In the genomic region with DNA sequence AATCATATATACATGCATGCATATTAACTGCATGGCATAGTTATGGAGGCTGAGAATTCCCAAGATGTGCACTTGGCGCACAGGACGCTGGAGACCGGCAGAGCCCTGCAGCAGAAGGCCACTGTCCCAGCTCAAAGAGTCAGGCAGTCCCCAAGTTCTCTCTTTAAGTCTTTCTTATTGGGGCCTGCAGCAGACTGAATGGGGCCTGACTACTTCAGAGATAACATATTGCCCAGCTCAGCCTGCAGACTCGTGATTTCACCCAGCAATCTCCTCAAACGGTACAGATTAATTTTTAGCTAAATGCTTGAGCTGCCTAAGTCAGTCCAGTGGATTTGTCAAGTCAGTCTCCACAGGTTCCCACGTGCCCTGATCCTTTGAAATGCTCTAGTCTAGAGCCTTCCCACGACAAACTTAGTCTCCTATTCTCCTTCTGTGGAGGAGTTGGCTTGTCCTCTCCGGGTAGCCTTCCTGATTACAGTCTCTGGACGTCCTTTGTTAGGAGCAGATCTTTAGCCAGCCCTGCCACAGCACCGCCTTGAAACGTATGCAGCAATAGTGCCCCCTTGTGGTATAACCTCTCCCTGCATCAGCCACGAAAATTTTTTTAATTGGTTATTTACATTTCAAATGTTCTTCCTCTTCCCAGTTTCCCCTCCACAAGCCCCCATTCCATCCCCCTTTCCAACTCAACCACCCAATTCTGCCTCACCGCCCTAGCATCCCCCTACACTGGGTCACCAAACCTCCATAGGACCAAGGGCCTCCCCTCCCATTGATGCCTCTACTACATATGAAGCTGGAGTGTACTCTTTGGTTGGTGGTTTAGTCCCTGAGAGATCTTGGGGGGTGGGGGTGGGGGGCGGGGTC, we compare ENCODE assay signal across 8 mouse cellular contexts. TPM values are rescaled to one million over a fixed set of nuclear protein-coding genes. Genes with fewer than 3 reads are reported as not detected.
DNase-seq lines count a peak whose midpoint lies in the region; ATAC-seq and TF ChIP-seq lines count a peak whose summit lies in the region.

No protein-coding gene starts in this region.

- H3K4me3 ChIP-seq in C2C12 (ENCODE audit: insufficient read depth, poor library complexity, severe bottlenecking): no peak overlapping the region
- H3K4me3 ChIP-seq in embryonic facial prominence, embryonic 14.5 days (ENCODE audit: low read depth, low read length): no peak overlapping the region
- no peak overlapping the region for H3K4me3 ChIP-seq in heart, embryonic 11.5 days (ENCODE audit: low read depth, low read length)
- no peak overlapping the region for H3K4me3 ChIP-seq in kidney, embryonic 14.5 days (ENCODE audit: low read length)
- no peak overlapping the region for H3K4me3 ChIP-seq in limb, embryonic 14.5 days (replicated peaks; ENCODE audit: low read length)
- H3K4me3 ChIP-seq in midbrain, postnatal 0 days (ENCODE audit: low read depth, low read length): no peak overlapping the region

- TF ChIP-seq CTCF in C2C12 (IDR thresholded peaks at IDR 0.05; ENCODE audit: control insufficient read depth, insufficient read depth, insufficient read length): peak; percentile 44
- TF ChIP-seq CTCF in midbrain, postnatal 0 days (IDR thresholded peaks at IDR 0.05): peak; percentile 79

- peaks cover 15% of the 10 kb centered on the region for H3K27me3 ChIP-seq in C2C12 (ENCODE audit: control insufficient read depth, insufficient read depth, insufficient read length)
- no peaks in the 10 kb centered on the region for H3K27me3 ChIP-seq in embryonic facial prominence, embryonic 14.5 days (replicated peaks; ENCODE audit: control insufficient read depth, insufficient read depth, low read length)
- H3K27me3 ChIP-seq in heart, embryonic 11.5 days (ENCODE audit: control insufficient read depth, insufficient read depth, low read length): no peaks in the 10 kb centered on the region
- H3K27me3 ChIP-seq in kidney, embryonic 14.5 days (ENCODE audit: control insufficient read depth, insufficient read depth, low read length): no peaks in the 10 kb centered on the region
- H3K27me3 ChIP-seq in limb, embryonic 14.5 days (ENCODE audit: control insufficient read depth, insufficient read depth, low read length): no peaks in the 10 kb centered on the region
- no peaks in the 10 kb centered on the region for H3K27me3 ChIP-seq in midbrain, postnatal 0 days (ENCODE audit: insufficient read depth, low read length)

- no peaks in the 10 kb centered on the region for H3K79me2 ChIP-seq in C2C12 (ENCODE audit: control insufficient read depth, insufficient read depth)

- H3K9ac ChIP-seq in embryonic facial prominence, embryonic 14.5 days (ENCODE audit: low read depth, low read length): no peak overlapping the region; the same call in 1 of the 2 replicates
- H3K9ac ChIP-seq in heart, embryonic 11.5 days (ENCODE audit: low read depth, low read length): peak overlapping the region; percentile 43; the same call in 1 of the 2 replicates
- peak overlapping the region; percentile 45; the same call in 1 of the 2 replicates for H3K9ac ChIP-seq in kidney, embryonic 14.5 days (ENCODE audit: low read depth, low read length)
- peak overlapping the region; percentile 0; the same call in 1 of the 2 replicates for H3K9ac ChIP-seq in limb, embryonic 14.5 days (ENCODE audit: low read depth, low read length, severe bottlenecking)
- H3K9ac ChIP-seq in midbrain, postnatal 0 days (replicated peaks; ENCODE audit: low read length, poor library complexity, severe bottlenecking): no peak overlapping the region

- peak; percentile 27 to 51 for DNase-seq in adrenal gland, postnatal 4 days (ENCODE audit: low spot score in 2 of 2)
- DNase-seq in embryonic facial prominence, embryonic 14.5 days (ENCODE audit: low spot score): peak; percentile 92
- DNase-seq in limb, embryonic 14.5 days (ENCODE audit: low spot score): peak; percentile 85
- peak; percentile 82 for DNase-seq in midbrain, postnatal 0 days (ENCODE audit: low spot score)
- peak; percentile 58 to 78 for DNase-seq in spleen, postnatal 4 days (ENCODE audit: low spot score in 2 of 2)

- 25% methylated on average over 14 of the region's 14 CpGs for WGBS in embryonic facial prominence, embryonic 14.5 days
- 13% methylated on average over 14 of the region's 14 CpGs for WGBS in heart, embryonic 11.5 days (ENCODE audit: insufficient replicate concordance)
- 23% methylated on average over 14 of the region's 14 CpGs for WGBS in kidney, embryonic 14.5 days
- WGBS in limb, embryonic 14.5 days: 25% methylated on average over 14 of the region's 14 CpGs
- 24% methylated on average over 14 of the region's 14 CpGs for WGBS in midbrain, postnatal 0 days

- H3K4me1 ChIP-seq in embryonic facial prominence, embryonic 14.5 days (ENCODE audit: control insufficient read depth, insufficient read depth, low read length): peaks cover 4% of the 10 kb centered on the region; the same call in 1 of the 2 replicates
- peaks cover 15% of the 10 kb centered on the region for H3K4me1 ChIP-seq in heart, embryonic 11.5 days (ENCODE audit: control insufficient read depth, insufficient read depth, low read length)
- H3K4me1 ChIP-seq in kidney, embryonic 14.5 days (ENCODE audit: control insufficient read depth, insufficient read depth, low read length): 0 out of 2 replicates have a peak, but pooled peaks cover 5% of the 10 kb centered on the region
- peaks cover 4% of the 10 kb centered on the region; the same call in 1 of the 2 replicates for H3K4me1 ChIP-seq in limb, embryonic 14.5 days (ENCODE audit: control insufficient read depth, insufficient read depth, low read length)
- no peaks in the 10 kb centered on the region for H3K4me1 ChIP-seq in midbrain, postnatal 0 days (ENCODE audit: insufficient read depth, low read length)

- peak; percentile 89 for ATAC-seq in embryonic facial prominence, embryonic 14.5 days (ENCODE audit: low read depth)
- ATAC-seq in heart, embryonic 11.5 days (replicated peaks; ENCODE audit: insufficient number of reproducible peaks, low FRiP score, low TSS enrichment): peak; percentile 82
- peak; percentile 94 for ATAC-seq in kidney, embryonic 14.5 days (ENCODE audit: low FRiP score, low TSS enrichment)
- ATAC-seq in limb, embryonic 14.5 days (ENCODE audit: low FRiP score, low read depth): peak; percentile 84
- no peak for ATAC-seq in midbrain, postnatal 0 days (ENCODE audit: low FRiP score)

- H3K36me3 ChIP-seq in C2C12 (ENCODE audit: control insufficient read depth, insufficient read depth): no peaks in the 10 kb centered on the region
- peaks cover 16% of the 10 kb centered on the region for H3K36me3 ChIP-seq in embryonic facial prominence, embryonic 14.5 days (ENCODE audit: control insufficient read depth, insufficient read depth, low read length)
- H3K36me3 ChIP-seq in heart, embryonic 11.5 days (ENCODE audit: control insufficient read depth, insufficient read depth, low read length): 0 out of 2 replicates have a peak, but pooled peaks cover 3% of the 10 kb centered on the region
- no peaks in the 10 kb centered on the region; the same call in 1 of the 2 replicates for H3K36me3 ChIP-seq in kidney, embryonic 14.5 days (ENCODE audit: control insufficient read depth, insufficient read depth, low read length)
- H3K36me3 ChIP-seq in limb, embryonic 14.5 days (ENCODE audit: control insufficient read depth, insufficient read depth, low read length): peaks cover 17% of the 10 kb centered on the region
- H3K36me3 ChIP-seq in midbrain, postnatal 0 days (ENCODE audit: insufficient read depth, low read length): no peaks in the 10 kb centered on the region

- H3K9me3 ChIP-seq in embryonic facial prominence, embryonic 14.5 days (ENCODE audit: control insufficient read depth, low read length): peaks cover 9% of the 10 kb centered on the region; the same call in 1 of the 2 replicates
- no peaks in the 10 kb centered on the region for H3K9me3 ChIP-seq in heart, embryonic 11.5 days (replicated peaks; ENCODE audit: control insufficient read depth, low read length)
- no peaks in the 10 kb centered on the region for H3K9me3 ChIP-seq in kidney, embryonic 14.5 days (ENCODE audit: control insufficient read depth, low read length)
- 0 out of 2 replicates have a peak, but pooled peaks cover 4% of the 10 kb centered on the region for H3K9me3 ChIP-seq in limb, embryonic 14.5 days (ENCODE audit: control insufficient read depth, low read length)
- H3K9me3 ChIP-seq in midbrain, postnatal 0 days (ENCODE audit: low read length): no peaks in the 10 kb centered on the region

- H3K4me2 ChIP-seq in embryonic facial prominence, embryonic 14.5 days (ENCODE audit: low read depth, low read length): no peak overlapping the region
- H3K4me2 ChIP-seq in heart, embryonic 11.5 days: no peak overlapping the region
- no peak overlapping the region for H3K4me2 ChIP-seq in kidney, embryonic 14.5 days (replicated peaks; ENCODE audit: low read depth, low read length)
- H3K4me2 ChIP-seq in limb, embryonic 14.5 days (replicated peaks; ENCODE audit: low read depth, low read length, severe bottlenecking): no peak overlapping the region
- H3K4me2 ChIP-seq in midbrain, postnatal 0 days (ENCODE audit: low read depth, low read length, poor library complexity, severe bottlenecking): no peak overlapping the region

- H3K27ac ChIP-seq in embryonic facial prominence, embryonic 14.5 days (replicated peaks; ENCODE audit: low read depth, low read length): peak overlapping the region; percentile 61
- peak overlapping the region; percentile 50 for H3K27ac ChIP-seq in heart, embryonic 11.5 days (ENCODE audit: low read depth, low read length)
- H3K27ac ChIP-seq in kidney, embryonic 14.5 days (ENCODE audit: low read depth, low read length): peak overlapping the region; percentile 79
- H3K27ac ChIP-seq in limb, embryonic 14.5 days (replicated peaks; ENCODE audit: low read depth, low read length): peak overlapping the region; percentile 59
- H3K27ac ChIP-seq in midbrain, postnatal 0 days (ENCODE audit: low read depth, low read length): no peak overlapping the region

- no peak overlapping the region for H3ac ChIP-seq in C2C12 (ENCODE audit: control insufficient read depth, insufficient read length, low read depth)

- no peaks in the 10 kb centered on the region for H3K79me3 ChIP-seq in C2C12 (ENCODE audit: low read depth)

- no peak for TF ChIP-seq POLR2A in limb, embryonic 14.5 days (IDR thresholded peaks at IDR 0.05; ENCODE audit: borderline replicate concordance, extremely low read depth, insufficient read depth, insufficient read length)

RNA-seq across cellular contexts. Expression of a gene that starts 40.9 kb away (rescaled TPM):
- 2.3 TPM for polyA plus RNA-seq in C2C12 (2012; fragmentation: generic; extraction: Trizol)
- 10 to 100 TPM; 76.4 to 82.0 TPM for total RNA-seq in adrenal gland, postnatal 4 days (2021)
- 66.0 and 67.5 TPM in 2 replicates for polyA plus RNA-seq in embryonic facial prominence, embryonic 14.5 days (2014; fragmentation: Nextera tagmentation; extraction: Ambion mirVana)
- polyA plus RNA-seq in heart, embryonic 11.5 days (2014; fragmentation: Nextera tagmentation; extraction: Ambion mirVana): 199 and 238 TPM in 2 replicates
- polyA plus RNA-seq in kidney, embryonic 14.5 days (2014; fragmentation: Nextera tagmentation; extraction: Ambion mirVana): 20.7 and 37.8 TPM in 2 replicates
- polyA plus RNA-seq in limb, embryonic 14.5 days (2012; rRNA removed): 97.3 and 99.6 TPM in 2 replicates
- polyA plus RNA-seq in limb, embryonic 14.5 days (2014; fragmentation: Nextera tagmentation; extraction: Ambion mirVana): 60.6 and 62.4 TPM in 2 replicates
- total RNA-seq in midbrain, postnatal 0 days (2014; rRNA removed): 31.7 and 44.2 TPM in 2 replicates
- polyA plus RNA-seq in midbrain, postnatal 0 days (2015; fragmentation: Nextera tagmentation; extraction: Ambion mirVana): 5.0 and 5.4 TPM in 2 replicates

RNA-seq across cellular contexts. Expression of a gene that starts 57.6 kb away (rescaled TPM):
- polyA plus RNA-seq in C2C12 (2012; fragmentation: generic; extraction: Trizol): not detected
- not detected for total RNA-seq in adrenal gland, postnatal 4 days (2021)
- 0.99 and 2.1 TPM in 2 replicates for polyA plus RNA-seq in embryonic facial prominence, embryonic 14.5 days (2014; fragmentation: Nextera tagmentation; extraction: Ambion mirVana)
- 0.17 and 0.54 TPM in 2 replicates for polyA plus RNA-seq in heart, embryonic 11.5 days (2014; fragmentation: Nextera tagmentation; extraction: Ambion mirVana)
- 0.26 and 0.66 TPM in 2 replicates for polyA plus RNA-seq in kidney, embryonic 14.5 days (2014; fragmentation: Nextera tagmentation; extraction: Ambion mirVana)
- 1.7 and 1.9 TPM in 2 replicates for polyA plus RNA-seq in limb, embryonic 14.5 days (2012; rRNA removed)
- 1.4 and 2.1 TPM in 2 replicates for polyA plus RNA-seq in limb, embryonic 14.5 days (2014; fragmentation: Nextera tagmentation; extraction: Ambion mirVana)
- not detected in 2 replicates for total RNA-seq in midbrain, postnatal 0 days (2014; rRNA removed)
- polyA plus RNA-seq in midbrain, postnatal 0 days (2015; fragmentation: Nextera tagmentation; extraction: Ambion mirVana): 0.27 TPM in 1 of 2 replicates, not detected in the other

Comparison
In these comparisons a context has a peak if more than half of its experiments do, and no peak if none do; other contexts are left out.
1. DNase-seq: peak in every context shown above with its lines; median percentile 92 in embryonic facial prominence, embryonic 14.5 days; 85 in limb, embryonic 14.5 days; 82 in midbrain, postnatal 0 days; 68 in spleen, postnatal 4 days; 39 in adrenal gland, postnatal 4 days.
2. H3K9ac ChIP-seq: peak in heart, embryonic 11.5 days (single experiment), kidney, embryonic 14.5 days (single experiment) and limb, embryonic 14.5 days (single experiment); none in embryonic facial prominence, embryonic 14.5 days (single experiment) and midbrain, postnatal 0 days (single experiment).